8 mouse cellular contexts compared by ENCODE assay signal in the genomic region with DNA sequence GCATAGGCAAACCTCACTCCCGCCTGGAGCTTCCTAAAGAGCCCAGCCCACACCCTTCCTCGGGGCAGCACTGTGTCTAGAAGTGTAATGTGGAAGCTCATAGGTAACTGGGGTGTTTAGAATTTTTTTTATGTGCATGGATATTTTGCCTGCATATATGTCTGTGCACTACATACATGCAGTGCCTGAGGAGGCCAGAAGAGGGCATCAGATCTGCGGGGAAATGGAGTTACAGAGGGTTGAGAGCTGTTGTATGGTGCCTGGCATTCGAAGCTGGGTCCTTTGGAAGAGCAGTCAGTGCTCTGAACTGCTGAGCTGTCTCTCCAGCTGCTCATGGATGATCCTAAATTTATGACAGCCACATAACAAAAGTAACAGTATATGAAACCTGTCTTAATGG. TPM values are rescaled to one million over a fixed set of nuclear protein-coding genes. Genes with fewer than 3 reads are reported as not detected.
DNase-seq lines count a peak whose midpoint lies in the region; ATAC-seq and TF ChIP-seq lines count a peak whose summit lies in the region.

No protein-coding gene starts in this region.

- no peaks in the 10 kb centered on the region for H3K27me3 ChIP-seq in liver, postnatal 0 days (ENCODE audit: insufficient read depth, low read length)

- H3K4me3 ChIP-seq in liver, postnatal 0 days (ENCODE audit: low read depth, low read length), result no peak overlapping the region

- WGBS in liver, postnatal 0 days (ENCODE audit: insufficient replicate concordance), result 58% methylated on average over 4 of the region's 4 CpGs

- no peak overlapping the region for H3K4me2 ChIP-seq in liver, postnatal 0 days (ENCODE audit: low read depth, low read length)

- DNase-seq in adrenal gland, adult (ENCODE audit: inconsistent age in 2 of 2, low spot score in 1 of 2), result peak; percentile 21 to 71
- DNase-seq in adrenal gland, postnatal 4 days (ENCODE audit: low spot score in 2 of 2), result no peak
- DNase-seq in layer of hippocampus, postnatal 14 days (ENCODE audit: low spot score in 2 of 2), result peak; percentile 30 to 44
- DNase-seq in layer of hippocampus, adult 9-11 months, result no peak
- peak; percentile 73 for DNase-seq in ZHBTc4 (ENCODE audit: low read depth, low spot score)
- DNase-seq in embryo, embryonic 10 days (ENCODE audit: low spot score), result peak; percentile 57
- DNase-seq in liver, postnatal 0 days, result peak; percentile 55
- peak; percentile 57 to 75 for DNase-seq in spleen, postnatal 4 days (ENCODE audit: low spot score in 2 of 2)

- H3K4me1 ChIP-seq in liver, postnatal 0 days (ENCODE audit: insufficient read depth), result no peaks in the 10 kb centered on the region

- no peak for TF ChIP-seq EP300 in liver, postnatal 0 days (IDR thresholded peaks at IDR 0.05; ENCODE audit: low read depth)

- H3K9me3 ChIP-seq in liver, postnatal 0 days (ENCODE audit: low read length), result no peaks in the 10 kb centered on the region

- no peak overlapping the region for H3K27ac ChIP-seq in liver, postnatal 0 days (ENCODE audit: low read depth)

- H3K36me3 ChIP-seq in liver, postnatal 0 days (replicated peaks; ENCODE audit: insufficient read depth, low read length), result peaks cover 24% of the 10 kb centered on the region

- ATAC-seq in liver, postnatal 0 days, result no peak

- H3K9ac ChIP-seq in liver, postnatal 0 days (replicated peaks), result no peak overlapping the region

- peak; percentile 74 for TF ChIP-seq CTCF in liver, postnatal 0 days (IDR thresholded peaks at IDR 0.05; ENCODE audit: low read depth)

RNA-seq across cellular contexts. Expression of a gene that starts 44.4 kb away (rescaled TPM):
- total RNA-seq in adrenal gland, postnatal 4 days (2021), result 10 to 100 TPM; 38.0 to 39.6 TPM
- 10 to 100 TPM; 69.1 to 69.4 TPM for total RNA-seq in layer of hippocampus, postnatal 14 days (2021)
- polyA plus RNA-seq in liver, postnatal 0 days (2015; fragmentation: Nextera tagmentation; extraction: Ambion mirVana), result 9.0 and 9.9 TPM in 2 replicates

Comparison
In these comparisons a context has a peak if more than half of its experiments do, and no peak if none do; other contexts are left out.
1. DNase-seq: peak in adrenal gland, adult (2 of 2), layer of hippocampus, postnatal 14 days (2 of 2), ZHBTc4 (single experiment), embryo, embryonic 10 days (single experiment), liver, postnatal 0 days (single experiment) and spleen, postnatal 4 days (2 of 2); none in adrenal gland, postnatal 4 days (0 of 2) and layer of hippocampus, adult 9-11 months (single experiment).